Mouse (Mus musculus): ENCODE measurements around the gene E430018J23Rik.
"Not testable (repeated sequence)": the region's sequence is repeated elsewhere in the genome, so short reads cannot be mapped to it uniquely, and the experiment has no call there.

E430018J23Rik gene

GRCm38 (mm10) chr7:127341861-127342260 lies 51.6 kb downstream of the E430018J23Rik start:
- DNase-seq (ENCODE audit: low spot score) = not testable (repeated sequence)

GRCm38 (mm10) chr7:127341356-127341755 lies 52.1 kb downstream of the E430018J23Rik start:
- no peak for DNase-seq (ENCODE audit: low spot score)
